Mouse (Mus musculus) layer of hippocampus, adult 11-12 months (tissue): Measurements from ENCODE around the gene Gdf3.
"Not testable (repeated sequence)": the region's sequence is repeated elsewhere in the genome, so short reads cannot be mapped to it uniquely, and the experiment has no call there.

Source experiments
- DNase-seq: peaks from one replicate; pipeline ENCODE4 v3.0.0; 2022; ENCODE audit warnings: low spot score

The Gdf3 gene

DNA sequence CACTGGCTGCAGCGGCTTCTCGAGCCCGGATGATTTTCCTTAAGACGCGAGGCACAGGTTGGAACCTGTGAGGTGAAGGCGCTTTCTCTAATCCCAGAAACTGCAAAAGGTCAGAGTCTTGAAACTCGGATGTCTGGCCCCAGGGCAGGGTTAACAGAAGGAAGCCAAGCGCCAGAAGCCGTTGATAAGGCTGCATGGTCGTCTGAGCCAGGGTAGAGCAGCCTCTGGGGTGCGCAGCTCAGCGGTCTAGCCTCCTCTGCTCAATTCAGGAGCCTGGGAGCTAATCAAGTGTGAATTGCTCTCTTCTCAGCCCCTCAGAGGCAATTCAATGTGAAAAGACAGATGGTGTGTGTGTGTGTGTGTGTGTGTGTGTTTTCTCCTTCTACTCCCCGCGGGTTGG is at the start of gene Gdf3:
Gene Gdf3 (minus strand): TSS at position 317 of the 400 bp plus-strand sequence.
- no peak for DNase-seq

DNA sequence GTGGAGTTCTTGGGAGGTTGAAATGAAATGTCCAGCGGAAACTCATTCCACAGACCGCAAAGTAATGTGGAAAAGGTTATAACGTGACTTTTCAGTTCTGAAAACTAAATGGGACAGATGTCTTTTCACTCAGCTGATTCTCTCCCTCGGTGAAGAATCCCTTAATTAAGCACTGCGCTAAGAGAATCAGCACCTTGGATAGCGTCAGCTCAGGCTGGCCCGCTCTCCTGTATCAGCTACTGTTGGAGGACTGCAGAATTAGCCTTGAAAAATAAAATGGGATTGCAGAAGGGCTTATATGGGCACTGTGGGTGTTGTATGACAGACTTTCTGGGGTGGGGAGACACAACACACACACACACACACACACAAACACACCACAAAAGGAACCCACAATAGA is 49.7 kb upstream of the Gdf3 start:
- no peak for DNase-seq

DNA sequence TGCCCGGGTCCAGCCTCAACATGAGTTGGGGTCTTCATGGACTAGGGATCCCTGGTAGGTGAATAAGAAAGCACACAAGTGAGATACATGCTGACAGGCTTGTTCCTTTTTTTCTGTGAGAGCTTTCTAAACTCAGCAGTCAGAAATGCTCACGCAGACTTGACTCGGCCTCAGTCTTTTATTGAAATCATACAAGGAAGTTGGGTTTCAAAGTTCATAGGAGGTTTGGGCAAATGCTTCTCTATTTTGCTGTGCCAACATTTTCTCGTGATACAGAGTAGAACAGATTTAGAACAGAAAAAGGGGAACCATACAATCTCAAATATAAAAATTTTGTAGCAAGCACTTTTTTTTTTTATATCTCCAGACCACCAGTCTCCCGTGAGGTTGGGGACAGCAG is 47.7 kb upstream of the Gdf3 start:
- DNase-seq: no peak

DNA sequence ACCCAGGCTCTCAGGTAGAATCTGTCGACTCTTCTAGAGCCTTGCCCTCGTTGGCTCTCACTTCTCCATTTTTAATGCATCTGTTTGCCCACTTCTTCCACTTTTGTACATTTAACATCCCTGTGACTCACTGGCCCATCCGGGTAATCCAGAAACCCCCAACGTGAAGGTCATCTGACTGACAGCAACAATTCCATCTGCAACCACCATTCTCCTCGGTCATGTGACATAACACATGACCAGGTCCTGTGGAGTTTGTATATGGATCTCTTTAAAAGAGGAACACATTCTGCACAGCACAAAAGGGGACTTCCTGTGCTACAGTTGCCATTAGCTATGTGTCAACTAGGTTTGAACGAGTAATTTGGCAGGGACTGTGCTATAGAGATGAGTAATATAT is 44.4 kb upstream of the Gdf3 start:
- DNase-seq: no peak

DNA sequence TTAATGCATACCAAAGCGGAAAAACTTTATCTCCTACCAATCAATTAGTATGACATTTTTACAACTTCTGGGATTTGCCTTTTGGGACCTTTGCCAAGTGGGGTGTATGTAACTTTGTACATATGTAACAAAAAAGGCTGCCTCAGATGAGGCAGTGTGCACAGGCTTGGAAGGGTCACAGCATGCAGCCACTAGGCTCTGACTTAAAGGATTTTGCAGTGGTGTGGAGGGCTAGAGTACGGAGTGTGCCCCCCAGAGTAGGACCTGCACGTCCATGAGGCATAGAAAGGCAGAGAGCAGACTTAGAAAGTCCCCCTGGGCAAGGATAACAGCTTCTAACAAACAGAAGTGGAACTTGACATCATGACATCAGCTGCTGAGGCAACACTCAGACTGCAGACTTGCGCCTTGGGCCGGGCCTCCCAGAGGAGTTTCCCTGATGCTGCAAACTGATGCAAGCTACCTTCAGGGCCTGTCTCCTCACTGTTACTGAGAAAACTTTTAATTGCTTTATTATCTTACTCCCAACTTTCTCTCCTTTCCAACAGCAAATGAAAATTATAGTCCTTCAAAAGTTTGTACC is 40.6 kb upstream of the Gdf3 start:
- no peak for DNase-seq

DNA sequence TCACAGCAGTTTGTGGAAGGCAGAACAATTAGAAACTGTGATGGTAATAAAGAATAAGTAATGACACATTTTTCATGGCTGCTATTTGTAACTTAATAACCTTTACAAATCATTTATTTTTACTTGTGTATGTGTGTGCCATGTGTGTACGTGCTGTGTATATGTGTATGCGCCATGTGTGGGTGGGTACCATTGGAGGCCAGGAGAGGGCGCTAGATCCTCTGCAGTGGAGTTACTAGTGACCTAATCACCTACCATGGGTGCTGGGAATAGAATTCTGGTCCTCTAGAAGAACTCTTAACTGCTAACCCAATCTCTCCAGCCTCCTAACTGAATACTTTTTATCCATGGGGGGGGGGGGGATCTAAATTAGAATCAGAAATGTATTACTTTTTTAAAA is 40.0 kb upstream of the Gdf3 start:
- no peak for DNase-seq

DNA sequence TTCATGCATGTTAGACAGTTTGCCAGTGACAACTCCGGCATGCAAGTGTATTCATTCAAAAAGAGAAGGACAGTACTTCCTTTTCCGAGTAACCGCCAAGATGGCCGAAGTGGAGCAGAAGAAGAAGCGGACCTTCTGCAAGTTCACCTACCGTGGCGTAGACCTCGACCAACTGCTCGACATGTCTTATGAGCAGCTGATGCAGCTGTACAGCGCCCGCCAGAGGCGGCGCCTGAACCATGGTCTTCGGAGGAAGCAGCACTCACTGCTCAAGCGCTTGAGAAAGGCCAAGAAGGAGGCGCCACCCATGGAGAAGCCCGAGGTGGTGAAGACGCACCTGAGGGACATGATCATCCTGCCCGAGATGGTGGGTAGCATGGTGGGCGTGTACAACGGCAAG is 34.3 kb upstream of the Gdf3 start:
- DNase-seq: not testable (repeated sequence)

DNA sequence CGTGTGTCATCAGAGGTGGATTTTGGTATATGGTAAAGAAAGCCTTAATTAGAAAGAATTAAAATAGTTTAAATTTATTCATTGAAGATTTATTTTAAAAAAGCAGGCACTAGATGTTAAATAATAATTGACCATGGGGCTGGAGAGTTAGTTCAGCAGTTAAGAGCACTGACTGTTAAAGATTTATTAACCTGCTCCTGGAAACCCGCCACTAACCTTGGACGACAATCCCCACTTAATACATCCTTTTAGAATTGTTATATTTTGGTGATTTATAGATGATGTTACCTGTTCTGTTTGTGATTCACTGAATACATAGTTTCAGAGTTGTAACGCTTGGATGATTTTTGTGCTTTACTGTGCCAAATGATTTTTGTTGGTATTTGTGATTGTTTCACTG is 27.7 kb upstream of the Gdf3 start:
- not testable (repeated sequence) for DNase-seq

DNA sequence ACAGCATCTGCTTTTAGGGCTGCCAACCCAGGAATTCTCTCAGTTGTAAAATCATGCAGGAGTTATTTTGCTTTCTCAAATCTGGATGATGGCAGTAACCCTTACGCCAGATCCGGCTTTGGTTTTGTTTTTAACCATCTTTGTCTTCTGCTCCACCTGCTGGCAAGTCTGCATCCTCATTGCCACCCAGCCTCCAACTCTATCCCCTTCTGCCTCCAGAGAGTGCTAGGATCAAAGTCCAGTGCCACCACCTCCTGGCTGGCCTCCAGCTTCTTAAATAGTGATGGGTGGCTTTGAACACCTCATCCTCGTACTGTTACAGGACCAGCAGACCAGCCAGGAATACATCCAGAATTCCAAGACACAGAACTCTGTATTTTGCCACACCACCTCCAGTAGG is 26.8 kb upstream of the Gdf3 start:
- DNase-seq: no peak

DNA sequence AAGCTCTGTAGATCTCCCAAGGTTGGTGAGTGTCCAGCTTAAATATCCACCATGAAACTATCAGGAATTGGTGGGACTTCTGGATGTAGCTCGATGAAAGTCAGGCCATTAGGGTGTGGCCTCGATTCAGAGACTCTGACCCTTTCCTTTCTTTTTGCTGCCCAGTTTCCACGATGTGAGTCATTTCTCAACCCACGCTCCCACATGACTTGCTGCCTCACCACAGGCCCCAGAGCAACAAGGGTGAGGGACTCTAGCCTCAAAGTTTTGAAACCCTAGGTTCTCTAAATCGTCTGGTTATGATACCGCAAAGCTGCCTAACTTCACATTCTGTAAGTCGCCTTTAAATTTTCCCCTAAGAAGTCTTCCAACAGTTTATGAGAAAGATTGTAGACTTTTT is 25.4 kb upstream of the Gdf3 start:
- DNase-seq: peak; percentile 11

DNA sequence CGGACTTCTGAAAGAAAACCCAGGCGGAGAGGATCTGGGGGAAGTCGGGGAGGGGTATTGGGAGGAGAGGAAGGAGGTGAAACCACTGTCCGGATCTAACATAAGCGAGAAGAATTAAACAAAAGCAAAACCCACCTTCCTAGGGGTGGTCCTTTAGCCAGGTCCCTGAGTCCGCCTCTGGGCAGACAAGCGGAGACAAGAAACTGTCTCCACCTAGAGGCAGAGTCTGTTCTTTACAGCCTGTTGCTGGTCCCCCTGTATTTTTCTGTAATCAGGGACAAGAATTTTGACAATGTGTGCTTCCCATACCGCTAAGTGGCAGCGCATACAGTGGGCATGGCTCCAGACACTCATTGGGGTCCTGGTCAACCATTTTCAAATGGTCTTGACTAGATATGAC is 23.5 kb upstream of the Gdf3 start:
- DNase-seq: no peak

DNA sequence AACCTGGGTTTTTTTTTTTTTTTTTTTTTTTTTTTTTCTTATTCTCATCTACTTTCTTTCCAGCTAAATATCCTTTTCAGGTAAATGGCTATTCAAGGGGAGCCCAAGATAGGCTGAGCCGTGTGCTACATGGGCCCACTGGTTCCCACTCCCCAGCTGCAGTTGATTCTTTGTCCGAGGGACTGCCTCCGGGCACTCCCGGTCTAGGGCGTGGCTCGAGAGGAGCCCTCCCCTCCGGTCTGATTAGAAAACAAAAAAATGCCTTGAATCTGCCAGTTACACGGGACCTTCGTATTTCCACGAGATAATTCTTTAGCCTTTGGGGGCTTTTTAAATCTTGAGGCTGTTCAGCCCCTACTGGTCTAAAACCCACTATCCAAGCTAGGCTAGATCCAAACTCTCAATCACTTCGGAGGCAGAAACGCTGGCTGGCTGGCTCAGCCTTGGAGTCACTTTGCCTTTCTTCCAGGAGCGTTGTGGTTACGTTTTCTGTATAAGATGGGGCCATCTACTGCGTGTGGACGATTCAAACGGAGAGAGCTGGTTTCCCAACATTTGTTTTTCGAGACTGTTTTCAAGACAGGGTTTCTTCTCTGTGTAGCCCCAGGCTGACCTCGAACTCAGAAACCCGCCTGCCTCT is 17.7 kb upstream of the Gdf3 start:
- DNase-seq: no peak

DNA sequence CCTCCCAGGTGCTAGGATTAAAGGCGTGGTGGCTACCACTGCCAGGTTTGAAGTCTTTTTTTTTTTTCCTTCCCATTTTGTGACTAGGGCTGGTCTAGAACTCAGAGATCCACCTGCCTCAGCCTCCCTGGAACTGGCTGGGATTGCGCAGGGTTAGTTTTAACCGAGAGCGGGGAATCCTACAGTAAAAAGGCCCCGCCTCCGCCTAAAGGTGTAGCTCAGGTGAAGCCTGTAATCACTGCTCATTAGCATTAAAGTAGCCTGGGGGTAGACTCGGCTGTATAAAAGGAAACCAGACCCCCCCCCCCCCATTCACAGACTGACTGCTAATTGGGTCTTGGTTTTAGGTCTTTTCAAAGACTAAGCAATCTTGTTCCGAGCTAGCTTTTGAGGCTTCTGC is 16.2 kb upstream of the Gdf3 start, which contains the start of gene Dppa3:
Gene Dppa3 (plus strand): TSS at position 301 of the 400 bp plus-strand sequence.
- no peak for DNase-seq

DNA sequence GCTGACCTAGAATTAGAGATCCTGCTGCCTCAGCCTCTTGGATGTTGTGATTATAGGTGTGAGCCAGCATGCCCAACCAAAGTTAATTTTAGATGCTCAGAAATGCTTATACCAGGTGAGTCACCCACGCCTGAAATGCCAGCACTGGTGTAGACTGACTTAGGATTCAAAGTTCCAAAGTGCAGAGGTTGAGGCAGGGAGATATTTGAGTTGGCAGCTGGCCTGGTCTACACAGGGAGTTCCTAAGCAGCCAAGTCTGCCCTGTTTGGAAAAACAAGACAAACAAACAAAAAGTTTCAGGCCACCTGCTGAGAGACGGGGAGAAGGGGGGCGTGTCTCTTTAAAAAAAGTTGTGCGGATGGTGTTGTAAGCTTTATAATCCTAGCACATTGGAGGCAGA is 15.3 kb upstream of the Gdf3 start:
- DNase-seq: no peak

DNA sequence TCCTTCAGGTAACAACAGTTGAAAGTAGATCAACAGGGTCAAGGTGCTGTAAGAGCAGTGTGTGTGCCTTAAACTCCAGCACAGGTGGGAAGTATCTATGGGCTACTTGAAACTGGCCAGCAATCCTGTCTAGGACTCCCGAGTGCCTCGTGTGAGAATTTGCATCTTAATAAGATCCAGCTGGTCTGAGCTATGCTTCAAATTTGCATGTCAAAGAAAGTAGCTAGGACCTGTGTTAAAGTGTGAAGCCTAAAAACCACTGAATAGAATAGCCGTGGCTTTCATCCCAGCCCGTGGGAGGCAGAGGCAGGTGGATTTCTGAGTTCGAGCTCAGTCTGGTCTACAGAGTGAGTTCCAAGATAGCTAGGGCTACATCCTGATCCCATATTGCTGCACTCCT is 14.6 kb upstream of the Gdf3 start:
- DNase-seq: no peak

DNA sequence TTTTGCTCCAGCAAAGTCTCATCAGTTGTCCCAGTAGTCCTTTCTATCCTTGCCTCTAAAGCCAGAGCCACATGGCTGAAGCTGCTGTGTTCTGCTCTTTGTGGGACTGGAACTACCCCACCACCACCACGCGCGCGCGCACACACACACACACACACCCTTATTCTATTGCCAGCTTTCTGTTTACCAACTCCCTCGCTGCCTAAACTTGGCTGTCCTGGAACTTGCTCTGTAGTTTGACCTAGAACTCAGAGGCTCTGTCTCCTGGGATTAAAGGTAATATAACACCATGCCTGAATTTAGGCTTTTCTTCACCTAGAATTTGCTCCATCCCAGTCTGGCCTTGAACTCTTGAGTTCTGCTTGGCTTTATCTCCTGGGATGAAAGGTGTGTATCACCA is 11.2 kb upstream of the Gdf3 start:
- DNase-seq: no peak

DNA sequence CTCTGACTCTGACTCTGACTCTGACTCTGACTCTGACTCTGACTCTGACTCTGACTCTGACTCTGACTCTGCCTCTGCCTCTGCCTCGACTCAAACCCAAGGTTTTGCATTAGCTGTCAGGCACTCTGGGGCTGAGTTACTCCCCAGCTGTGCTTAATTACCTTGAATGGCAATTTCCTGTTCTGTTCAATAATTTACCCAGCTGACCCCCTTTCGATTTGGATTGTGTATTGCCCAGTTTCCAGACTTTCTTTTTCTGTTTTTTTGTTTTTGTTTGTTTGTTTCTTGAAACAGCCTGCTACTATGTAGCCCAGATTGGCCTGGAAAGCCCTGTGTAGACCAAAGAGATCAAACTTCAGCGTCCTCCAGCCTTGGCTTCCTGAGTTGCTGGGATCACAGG is 6.1 kb upstream of the Gdf3 start:
- no peak for DNase-seq

DNA sequence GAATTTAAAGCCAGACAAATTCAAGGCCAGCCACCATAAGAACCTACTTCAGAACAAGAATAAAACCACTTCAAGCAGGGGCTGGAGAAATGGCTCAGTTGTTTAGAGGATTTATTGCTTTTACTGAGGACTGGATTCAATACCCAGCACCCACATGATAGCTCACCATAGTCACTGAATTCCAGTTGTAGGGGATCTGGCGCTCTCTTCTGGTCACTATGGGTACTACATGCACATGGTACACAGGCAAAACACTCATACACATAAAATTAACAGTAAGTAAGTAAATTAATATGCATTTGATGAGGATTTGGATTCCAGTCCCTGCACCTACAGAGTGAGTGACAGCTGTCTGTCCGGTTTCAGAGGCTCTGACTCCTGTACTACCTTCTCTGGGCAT is 4.2 kb upstream of the Gdf3 start:
- no peak for DNase-seq

DNA sequence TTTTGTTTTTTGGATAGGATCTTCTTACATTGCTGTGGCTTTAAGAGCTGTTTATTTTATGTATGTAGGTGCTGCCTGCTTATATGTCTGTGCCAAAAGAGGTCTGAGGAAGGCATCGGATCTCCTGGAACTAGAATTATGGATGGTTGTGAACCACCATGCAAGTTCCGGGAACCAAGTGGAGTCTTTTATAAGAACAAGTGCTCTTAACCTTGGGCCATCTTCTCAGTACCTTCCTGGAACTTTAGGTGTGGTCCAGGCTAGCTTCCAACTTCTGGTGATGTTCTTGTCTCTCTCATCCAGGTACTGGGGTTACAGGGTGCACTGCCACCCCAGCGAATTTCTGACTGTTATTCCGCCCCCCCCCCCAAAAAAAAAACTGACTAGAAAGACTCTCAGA is 2.5 kb upstream of the Gdf3 start:
- no peak for DNase-seq

DNA sequence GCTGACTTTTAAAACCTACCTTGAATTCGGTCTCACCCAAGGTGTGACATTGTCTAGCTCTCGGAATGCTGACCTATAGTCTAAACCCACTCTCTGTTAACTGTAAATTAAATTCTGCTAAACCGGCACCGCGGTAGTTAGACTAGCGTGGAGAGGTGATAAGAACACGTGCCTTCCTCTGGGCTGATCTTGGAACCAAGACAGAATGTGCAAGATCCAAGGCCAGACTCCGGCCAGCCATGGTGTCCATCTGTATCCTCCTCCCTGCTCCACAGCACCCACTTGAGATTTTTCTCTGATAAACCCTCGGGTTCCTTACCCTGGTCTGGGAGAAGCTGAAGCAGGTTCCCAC is 534 bp downstream of the Gdf3 start:
- no peak for DNase-seq

DNA sequence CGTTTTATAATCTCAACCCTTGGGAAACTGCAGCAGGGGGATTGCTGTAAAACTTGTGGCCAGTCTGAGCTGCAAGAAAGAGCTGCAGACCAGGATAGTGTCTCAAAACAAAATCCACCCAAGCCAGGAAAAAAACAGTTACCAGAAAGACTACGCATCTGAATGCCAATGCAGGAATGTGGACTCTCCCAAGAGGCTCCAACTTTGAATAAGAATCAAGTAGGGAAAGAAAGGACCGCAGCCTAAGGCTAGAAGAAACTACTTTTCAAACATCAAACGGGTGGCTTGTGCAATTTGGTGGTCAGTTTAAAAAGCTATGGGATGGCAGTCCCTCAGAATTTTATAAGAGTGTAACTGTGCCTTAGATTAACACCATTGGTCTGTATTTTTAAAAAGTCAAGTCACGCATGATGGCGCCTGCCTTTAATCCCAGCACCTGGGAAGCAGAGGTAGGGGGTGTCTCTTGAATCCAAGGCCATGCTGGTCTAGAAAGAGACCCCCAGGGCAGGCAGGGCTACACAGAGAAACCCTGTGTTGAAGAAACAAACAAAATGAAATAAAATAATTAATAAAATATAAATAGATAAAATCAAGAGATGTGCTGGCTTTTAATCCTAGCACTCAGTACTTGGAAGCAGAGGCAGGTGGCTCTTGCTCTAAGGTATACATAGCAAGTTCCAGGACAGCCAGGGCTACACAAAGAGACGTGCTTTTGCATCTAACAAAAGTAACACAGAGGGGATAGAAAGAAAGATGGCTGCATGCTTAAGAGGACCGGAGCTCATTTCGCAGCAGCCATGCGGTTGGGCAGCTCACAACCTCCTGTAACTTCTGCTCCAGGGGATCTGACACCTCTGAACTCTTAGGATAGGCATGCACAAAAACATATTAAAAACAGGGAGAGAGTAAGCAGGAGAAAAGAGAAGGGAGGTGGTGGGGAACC is 1.2 kb downstream of the Gdf3 start:
- DNase-seq: no peak

DNA sequence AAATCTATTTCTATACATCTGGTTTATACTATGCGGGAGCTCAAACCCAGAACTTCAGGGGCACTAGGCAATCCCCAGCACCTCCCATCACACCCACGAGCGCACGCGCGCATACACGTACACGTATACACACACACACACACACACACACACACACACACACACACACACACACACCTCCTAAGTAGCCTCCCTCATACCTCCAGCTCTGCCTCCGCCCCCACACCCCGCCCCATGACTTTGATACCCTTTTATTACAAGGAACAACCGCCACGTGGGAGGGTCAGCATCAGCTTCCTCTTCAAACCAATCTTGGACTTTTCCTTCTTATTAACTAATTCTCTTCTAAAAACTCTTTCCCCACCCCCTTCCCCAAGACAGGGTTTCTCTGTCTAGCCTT is 2.2 kb downstream of the Gdf3 start:
- no peak for DNase-seq

DNA sequence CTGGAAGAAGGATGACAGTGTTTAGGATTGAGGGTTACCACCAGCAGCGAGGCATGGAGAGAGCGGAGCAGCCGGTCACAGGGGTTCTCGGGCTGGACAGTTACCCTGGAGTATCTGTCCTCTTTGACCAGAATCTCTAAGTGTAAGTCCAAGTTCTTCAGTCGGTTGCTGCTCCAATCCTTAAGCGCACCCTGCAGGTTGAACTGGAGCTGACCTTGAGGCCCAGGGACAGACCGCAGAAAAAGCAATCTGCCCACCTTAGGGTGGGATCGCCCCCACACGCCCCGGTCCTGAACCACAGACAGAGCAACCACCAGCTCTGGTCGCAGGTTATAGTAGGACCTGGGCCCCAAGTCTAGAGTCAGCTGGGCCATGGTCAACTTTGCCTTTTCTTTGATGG is 3.2 kb downstream of the Gdf3 start:
- no peak for DNase-seq
